Mouse (Mus musculus) frontal cortex, adult 2 months (tissue): ENCODE results near the gene Ttc9. TPM values are rescaled to one million over a fixed set of nuclear protein-coding genes. Genes with fewer than 3 reads are reported as not detected.

Source experiments
- DNase-seq, 2 experiments: peaks; one replicate each; pipeline ENCODE4 v3.0.0; 2022; ENCODE audit warnings: low spot score in 1 of 2; ENCODE audit errors: extremely low spot score in 1 of 2
- polyA plus RNA-seq: library from polyadenylated mRNA; depleted of rRNA; stranded (reverse); fragments of >200 nt; gene quantifications from 2 replicates; pipeline ENCODE4 v1.2.3, GENCODE M21; 2012

Ttc9 gene
- polyA plus RNA-seq, 1 experiment = 20.9 TPM

GRCm38 (mm10) chr12:81653344-81653743 lies 22.3 kb downstream of the Ttc9 start:
- peak in 1 of 2 experiments; percentile 37 for DNase-seq

GRCm38 (mm10) chr12:81657321-81657720 lies 26.3 kb downstream of the Ttc9 start:
- DNase-seq = no peak

GRCm38 (mm10) chr12:81658086-81658485 lies 27.0 kb downstream of the Ttc9 start:
- DNase-seq = no peak

- DNase-seq = no peak
Observed at GRCm38 (mm10) chr12:81662076-81662475, 31.0 kb downstream of the Ttc9 start.

- no peak for DNase-seq
Observed at GRCm38 (mm10) chr12:81663116-81663515, 32.1 kb downstream of the Ttc9 start.

GRCm38 (mm10) chr12:81663906-81664305 lies 32.9 kb downstream of the Ttc9 start:
- no peak for DNase-seq

GRCm38 (mm10) chr12:81668406-81668805 lies 37.4 kb downstream of the Ttc9 start:
- no peak for DNase-seq

GRCm38 (mm10) chr12:81675557-81675956 lies 44.5 kb downstream of the Ttc9 start:
- DNase-seq = no peak

GRCm38 (mm10) chr12:81679807-81680529 lies 48.9 kb downstream of the Ttc9 start:
- no peak for DNase-seq

GRCm38 (mm10) chr12:81683395-81683794 lies 52.3 kb downstream of the Ttc9 start:
- no peak for DNase-seq

- no peak for DNase-seq
Observed at GRCm38 (mm10) chr12:81684096-81684495, 53.0 kb downstream of the Ttc9 start.

- no peak for DNase-seq
Observed at GRCm38 (mm10) chr12:81685981-81686380, 54.9 kb downstream of the Ttc9 start.

- no peak for DNase-seq
Observed at GRCm38 (mm10) chr12:81686406-81687117, 55.5 kb downstream of the Ttc9 start.

- DNase-seq = no peak
Observed at GRCm38 (mm10) chr12:81687873-81688272, 56.8 kb downstream of the Ttc9 start.

- no peak for DNase-seq
Observed at GRCm38 (mm10) chr12:81688537-81688936, 57.5 kb downstream of the Ttc9 start.

- no peak for DNase-seq
Observed at GRCm38 (mm10) chr12:81689505-81690056, 58.5 kb downstream of the Ttc9 start.

- no peak for DNase-seq
Observed at GRCm38 (mm10) chr12:81690111-81690510, 59.1 kb downstream of the Ttc9 start.

GRCm38 (mm10) chr12:81690751-81691150 lies 59.7 kb downstream of the Ttc9 start:
- no peak for DNase-seq

GRCm38 (mm10) chr12:81691177-81691730 lies 60.2 kb downstream of the Ttc9 start:
- no peak for DNase-seq

- no peak for DNase-seq
Observed at GRCm38 (mm10) chr12:81698011-81698410, 67.0 kb downstream of the Ttc9 start.

GRCm38 (mm10) chr12:81702903-81703302 lies 71.9 kb downstream of the Ttc9 start:
- peak in 1 of 2 experiments; percentile 63 for DNase-seq
